Mouse (Mus musculus): ENCODE measurements around the gene Mcm5. TPM values are rescaled to one million over a fixed set of nuclear protein-coding genes. Genes with fewer than 3 reads are reported as not detected.
A peak's percentile ranks its signal among the peaks of the same experiment; 100 is the strongest.

Mcm5 gene
- polyA plus RNA-seq, 1 experiment from 2014 or later: 171 TPM

DNA sequence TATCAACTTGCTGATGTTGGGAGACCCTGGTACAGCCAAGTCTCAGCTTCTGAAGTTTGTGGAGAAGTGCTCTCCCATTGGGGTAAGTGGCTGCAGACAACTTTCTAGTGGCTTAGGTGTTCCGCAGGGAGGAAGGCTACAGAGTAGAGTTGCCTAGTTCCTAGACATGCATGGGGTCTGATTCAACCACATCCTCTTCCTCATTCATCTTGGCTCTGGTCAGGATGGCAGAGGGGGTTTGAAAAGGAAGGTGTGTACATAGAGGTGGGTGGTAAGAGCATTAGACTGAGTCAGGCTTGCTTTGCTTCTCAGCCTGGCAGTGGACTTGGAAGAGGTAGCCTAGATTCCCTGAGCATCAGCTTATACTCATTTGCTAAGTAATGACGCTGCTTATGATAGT, 9.9 kb downstream of the Mcm5 start:
- no peak for ATAC-seq (ENCODE audit: low read depth)
- Histone ChIP-seq H3K4me3 (ENCODE audit: low read length) (no peak overlapping the region), H3K27ac (ENCODE audit: low read length) (no peak overlapping the region), H3K9me3 (ENCODE audit: control insufficient read depth, low read length) (no peaks in the 10 kb centered on the region), H3K9ac (ENCODE audit: low read length) (no peak overlapping the region), H3K4me1 (replicated peaks; ENCODE audit: control insufficient read depth, insufficient read depth, low read length) (no peaks in the 10 kb centered on the region), H3K4me2 (ENCODE audit: low read depth, low read length) (no peak overlapping the region), H3K27me3 (ENCODE audit: control insufficient read depth, insufficient read depth, low read depth, low read length) (no peaks in the 10 kb centered on the region), H3K36me3 (ENCODE audit: control insufficient read depth, insufficient read depth, low read length) (peaks cover 60% of the 10 kb centered on the region)
- WGBS: 93% methylated on average over 2 of the region's 2 CpGs

DNA sequence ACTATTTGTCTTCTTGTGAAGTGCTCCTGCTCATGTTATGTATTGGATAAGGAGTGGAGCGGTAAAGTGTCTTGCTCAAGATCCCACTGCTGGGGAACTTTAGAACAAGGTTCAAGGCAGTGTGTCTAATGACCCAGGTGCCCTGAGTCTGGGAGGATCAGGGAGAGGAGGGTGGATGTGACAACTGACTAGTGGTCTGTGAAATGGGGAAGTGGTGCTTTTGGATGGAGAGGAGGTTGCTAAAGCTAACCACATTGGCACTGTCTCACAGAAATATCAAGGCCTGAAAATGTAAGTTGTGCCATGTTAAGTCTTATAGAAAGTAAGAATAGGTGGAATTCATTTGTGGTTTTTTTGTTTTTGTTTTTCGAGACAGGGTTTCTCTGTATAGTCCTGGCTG, 10.4 kb downstream of the Mcm5 start:
- H3K4me3 ChIP-seq (ENCODE audit: low read length): no peak overlapping the region
- ATAC-seq (ENCODE audit: low read depth): no peak
- no peak overlapping the region for H3K9ac ChIP-seq (ENCODE audit: low read length)
- no peak overlapping the region for H3K4me2 ChIP-seq (ENCODE audit: low read depth, low read length)
- no peaks in the 10 kb centered on the region for H3K9me3 ChIP-seq (ENCODE audit: control insufficient read depth, low read length)
- 93% methylated on average over 2 of the region's 2 CpGs for WGBS
- peaks cover 62% of the 10 kb centered on the region for H3K36me3 ChIP-seq (ENCODE audit: control insufficient read depth, insufficient read depth, low read length)
- H3K27ac ChIP-seq (ENCODE audit: low read length): no peak overlapping the region
- H3K27me3 ChIP-seq (ENCODE audit: control insufficient read depth, insufficient read depth, low read depth, low read length): no peaks in the 10 kb centered on the region
- H3K4me1 ChIP-seq (replicated peaks; ENCODE audit: control insufficient read depth, insufficient read depth, low read length): no peaks in the 10 kb centered on the region

DNA sequence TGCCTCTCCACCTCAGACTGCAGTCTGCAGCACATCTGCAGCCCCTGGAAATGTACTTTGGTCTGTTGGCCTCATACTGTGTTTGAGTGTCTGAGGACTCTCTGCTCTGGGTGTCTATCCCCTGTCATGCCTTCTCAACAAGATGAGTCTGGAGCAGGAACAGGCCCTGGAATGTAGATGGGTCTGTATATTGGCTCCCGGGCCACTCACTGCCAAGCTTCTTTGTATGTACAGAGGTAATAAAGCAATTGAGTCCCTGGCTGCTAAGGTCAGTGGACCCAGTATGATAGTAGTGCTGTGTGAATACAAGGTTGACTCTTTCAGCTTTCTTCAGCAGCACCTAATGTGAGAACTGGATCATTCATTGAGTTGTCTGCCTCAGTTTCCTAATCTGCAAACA, 18.0 kb downstream of the Mcm5 start:
- WGBS: 81% methylated on average over 1 of the region's 1 CpGs
- H3K27me3 ChIP-seq (ENCODE audit: control insufficient read depth, insufficient read depth, low read depth, low read length): no peaks in the 10 kb centered on the region
- no peak for ATAC-seq (ENCODE audit: low read depth)

DNA sequence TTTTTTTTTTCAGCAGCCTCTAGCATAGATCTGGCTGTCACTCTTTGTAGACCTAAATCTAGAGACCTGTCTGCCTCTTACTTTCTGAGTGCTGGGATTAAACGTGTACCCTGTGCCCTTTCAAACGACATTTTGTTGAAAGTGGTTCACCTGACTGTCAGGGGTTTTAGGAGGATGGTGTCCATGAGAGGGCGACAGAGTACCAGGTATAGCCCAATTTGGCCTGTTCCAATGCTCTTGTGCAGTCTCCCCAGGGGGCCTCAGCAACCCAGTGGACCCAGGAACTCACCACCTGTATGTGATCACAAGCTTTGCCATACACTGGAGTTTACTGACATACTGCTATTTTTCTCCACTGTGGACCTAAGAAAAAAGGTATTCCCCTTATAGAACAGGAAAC, 23.1 kb downstream of the Mcm5 start:
- no peaks in the 10 kb centered on the region for H3K9me3 ChIP-seq (ENCODE audit: control insufficient read depth, low read length)
- 9% methylated on average over 3 of the region's 3 CpGs for WGBS
- no peak overlapping the region for H3K9ac ChIP-seq (ENCODE audit: low read length)
- no peaks in the 10 kb centered on the region for H3K27me3 ChIP-seq (ENCODE audit: control insufficient read depth, insufficient read depth, low read depth, low read length)
- no peak overlapping the region for H3K27ac ChIP-seq (ENCODE audit: low read length)
- no peak overlapping the region for H3K4me2 ChIP-seq (ENCODE audit: low read depth, low read length)
- ATAC-seq (ENCODE audit: low read depth): no peak
- H3K4me3 ChIP-seq (ENCODE audit: low read length): no peak overlapping the region
- H3K4me1 ChIP-seq (replicated peaks; ENCODE audit: control insufficient read depth, insufficient read depth, low read length): no peaks in the 10 kb centered on the region
- peaks cover 15% of the 10 kb centered on the region for H3K36me3 ChIP-seq (ENCODE audit: control insufficient read depth, insufficient read depth, low read length)

More for the DNA sequence above, 18.0 kb downstream of the Mcm5 start:
- no peak overlapping the region for H3K4me2 ChIP-seq (ENCODE audit: low read depth, low read length)
- H3K27ac ChIP-seq (ENCODE audit: low read length): no peak overlapping the region
- no peaks in the 10 kb centered on the region for H3K9me3 ChIP-seq (ENCODE audit: control insufficient read depth, low read length)
- no peak overlapping the region for H3K4me3 ChIP-seq (ENCODE audit: low read length)
- no peaks in the 10 kb centered on the region for H3K4me1 ChIP-seq (replicated peaks; ENCODE audit: control insufficient read depth, insufficient read depth, low read length)
- H3K36me3 ChIP-seq (ENCODE audit: control insufficient read depth, insufficient read depth, low read length): peaks cover 51% of the 10 kb centered on the region
- H3K9ac ChIP-seq (ENCODE audit: low read length): no peak overlapping the region

DNA sequence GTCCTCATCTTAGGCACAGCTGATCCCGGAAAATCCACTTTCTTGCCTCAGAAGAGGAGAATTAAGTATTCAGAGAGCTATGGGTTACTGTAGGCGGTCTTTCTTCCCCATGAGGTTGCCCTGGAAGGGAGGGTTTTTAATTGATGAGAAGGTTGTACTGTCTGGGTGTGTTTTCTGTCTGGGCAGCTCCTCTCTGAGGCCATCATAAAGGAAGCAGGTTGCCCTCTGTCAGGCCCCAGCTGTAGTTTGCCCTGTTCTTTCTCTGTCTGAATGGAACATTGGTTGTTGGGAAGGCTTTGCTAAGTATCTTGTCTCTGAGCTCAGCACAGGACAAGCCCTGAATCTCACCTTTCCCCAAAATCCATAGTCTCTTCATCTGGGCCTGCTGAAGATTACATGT, 24.0 kb downstream of the Mcm5 start:
- H3K36me3 ChIP-seq (ENCODE audit: control insufficient read depth, insufficient read depth, low read length): peaks cover 8% of the 10 kb centered on the region; the same call in 1 of the 2 replicates
- no peaks in the 10 kb centered on the region for H3K9me3 ChIP-seq (ENCODE audit: control insufficient read depth, low read length)
- 93% methylated on average over 2 of the region's 2 CpGs for WGBS
- no peak overlapping the region for H3K4me2 ChIP-seq (ENCODE audit: low read depth, low read length)
- H3K27me3 ChIP-seq (ENCODE audit: control insufficient read depth, insufficient read depth, low read depth, low read length): no peaks in the 10 kb centered on the region
- H3K9ac ChIP-seq (ENCODE audit: low read length): no peak overlapping the region
- peaks cover 3% of the 10 kb centered on the region; the same call in 1 of the 2 replicates for H3K4me1 ChIP-seq (replicated peaks; ENCODE audit: control insufficient read depth, insufficient read depth, low read length)
- no peak for ATAC-seq (ENCODE audit: low read depth)
- no peak overlapping the region for H3K4me3 ChIP-seq (ENCODE audit: low read length)
- no peak overlapping the region for H3K27ac ChIP-seq (ENCODE audit: low read length)

DNA sequence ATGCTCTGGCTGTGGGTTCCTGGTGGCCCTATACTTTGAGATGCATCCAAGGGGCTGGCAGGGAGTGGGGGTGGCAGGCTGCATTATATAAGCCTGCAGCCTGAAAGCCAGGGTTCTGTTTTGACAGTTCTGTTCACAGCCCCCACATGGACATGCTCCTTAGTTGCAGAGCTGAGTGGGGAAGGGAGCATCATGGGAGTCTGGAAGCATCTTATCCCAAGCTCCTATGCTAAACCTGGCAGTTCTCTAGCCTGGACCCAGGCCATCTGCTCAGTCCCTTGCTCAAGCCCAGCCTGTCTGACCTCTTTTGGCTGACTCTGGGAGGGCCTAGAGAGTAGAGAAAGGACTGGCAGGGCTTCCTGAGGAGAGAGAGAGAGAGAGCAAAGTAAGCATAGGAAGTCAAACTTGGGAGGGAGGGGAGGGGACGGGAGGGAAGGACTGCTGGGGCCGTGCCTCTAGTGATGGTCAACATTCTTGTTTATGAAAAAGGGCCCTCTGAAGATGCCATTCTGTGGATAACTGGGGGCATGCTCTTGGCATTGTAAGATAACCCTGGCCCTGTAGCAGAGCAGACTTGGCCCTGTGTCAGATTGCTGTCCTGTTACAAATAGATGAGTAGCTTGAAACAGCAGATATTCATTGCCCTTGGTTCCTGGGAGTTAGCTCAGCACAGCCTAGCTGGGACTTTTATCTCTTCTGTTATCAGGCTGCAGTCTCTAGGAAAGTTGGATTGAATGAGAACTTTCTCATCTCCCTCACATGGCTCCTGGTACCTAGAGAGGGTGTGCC, 25.4 kb downstream of the Mcm5 start:
- H3K9ac ChIP-seq (ENCODE audit: low read length): no peak overlapping the region
- H3K9me3 ChIP-seq (ENCODE audit: control insufficient read depth, low read length): no peaks in the 10 kb centered on the region
- peaks cover 3% of the 10 kb centered on the region; the same call in 1 of the 2 replicates for H3K4me1 ChIP-seq (replicated peaks; ENCODE audit: control insufficient read depth, insufficient read depth, low read length)
- peak; percentile 89 for ATAC-seq (ENCODE audit: low read depth)
- H3K27ac ChIP-seq (ENCODE audit: low read length): no peak overlapping the region
- H3K27me3 ChIP-seq (ENCODE audit: control insufficient read depth, insufficient read depth, low read depth, low read length): no peaks in the 10 kb centered on the region
- H3K4me2 ChIP-seq (ENCODE audit: low read depth, low read length): no peak overlapping the region
- H3K36me3 ChIP-seq (ENCODE audit: control insufficient read depth, insufficient read depth, low read length): 0 out of 2 replicates have a peak, but pooled peaks cover 2% of the 10 kb centered on the region
- 0% methylated on average over 2 of the region's 2 CpGs for whole genome bisulfite sequencing
- H3K4me3 ChIP-seq (ENCODE audit: low read length): no peak overlapping the region

DNA sequence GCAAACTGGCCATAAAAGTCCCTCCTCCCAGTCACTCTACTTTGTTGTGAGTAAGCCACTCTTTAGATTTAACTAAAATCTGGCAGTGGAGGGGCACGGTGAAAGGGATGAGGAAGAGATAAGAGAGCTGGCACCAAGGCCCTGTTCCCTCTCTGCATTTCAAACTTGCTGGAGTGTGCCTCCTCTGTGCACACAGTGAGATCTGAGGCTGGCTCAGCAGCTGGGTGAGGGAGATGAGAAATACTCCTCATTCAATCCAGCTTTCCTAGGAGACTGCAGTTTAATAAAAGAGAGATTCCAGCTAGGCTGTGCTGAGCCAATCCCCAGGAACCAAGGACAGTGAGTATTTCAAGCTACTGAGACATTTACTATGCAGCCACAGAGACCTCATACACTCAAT, 26.4 kb downstream of the Mcm5 start:
- H3K4me2 ChIP-seq (ENCODE audit: low read depth, low read length): no peak overlapping the region
- 19% methylated on average over 1 of the region's 1 CpGs for WGBS
- H3K4me3 ChIP-seq (ENCODE audit: low read length): no peak overlapping the region
- no peaks in the 10 kb centered on the region for H3K9me3 ChIP-seq (ENCODE audit: control insufficient read depth, low read length)
- no peak overlapping the region for H3K27ac ChIP-seq (ENCODE audit: low read length)
- H3K4me1 ChIP-seq (replicated peaks; ENCODE audit: control insufficient read depth, insufficient read depth, low read length): peaks cover 3% of the 10 kb centered on the region; the same call in 1 of the 2 replicates
- H3K36me3 ChIP-seq (ENCODE audit: control insufficient read depth, insufficient read depth, low read length): no peaks in the 10 kb centered on the region
- H3K27me3 ChIP-seq (ENCODE audit: control insufficient read depth, insufficient read depth, low read depth, low read length): no peaks in the 10 kb centered on the region
- no peak overlapping the region for H3K9ac ChIP-seq (ENCODE audit: low read length)
- no peak for ATAC-seq (ENCODE audit: low read depth)

DNA sequence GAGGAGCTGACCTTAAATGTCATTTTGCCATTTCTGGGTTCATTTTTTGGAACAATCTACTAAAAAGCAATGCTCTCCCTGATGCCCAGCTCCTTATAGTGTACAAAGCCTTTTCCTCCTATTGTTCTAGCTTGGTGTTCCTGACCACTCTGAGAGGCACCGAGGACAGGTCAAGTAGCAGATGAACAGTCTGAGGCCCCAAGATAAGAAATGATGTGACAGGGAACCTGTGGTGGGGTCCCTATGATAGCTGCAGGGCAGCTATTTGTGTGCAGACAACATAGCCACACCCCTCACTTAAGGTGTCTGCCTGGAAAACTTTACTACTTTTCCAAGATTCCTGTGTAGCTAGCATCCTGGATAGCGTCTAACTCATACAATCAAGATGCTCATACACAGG, 26.9 kb downstream of the Mcm5 start:
- H3K27me3 ChIP-seq (ENCODE audit: control insufficient read depth, insufficient read depth, low read depth, low read length): no peaks in the 10 kb centered on the region
- H3K27ac ChIP-seq (ENCODE audit: low read length): no peak overlapping the region
- no peak overlapping the region for H3K9ac ChIP-seq (ENCODE audit: low read length)
- no peak for ATAC-seq (ENCODE audit: low read depth)
- no peak overlapping the region for H3K4me2 ChIP-seq (ENCODE audit: low read depth, low read length)
- no peaks in the 10 kb centered on the region for H3K9me3 ChIP-seq (ENCODE audit: control insufficient read depth, low read length)
- H3K4me1 ChIP-seq (replicated peaks; ENCODE audit: control insufficient read depth, insufficient read depth, low read length): peaks cover 3% of the 10 kb centered on the region; the same call in 1 of the 2 replicates
- H3K4me3 ChIP-seq (ENCODE audit: low read length): no peak overlapping the region
- 35% methylated on average over 2 of the region's 2 CpGs for WGBS
- H3K36me3 ChIP-seq (ENCODE audit: control insufficient read depth, insufficient read depth, low read length): no peaks in the 10 kb centered on the region

DNA sequence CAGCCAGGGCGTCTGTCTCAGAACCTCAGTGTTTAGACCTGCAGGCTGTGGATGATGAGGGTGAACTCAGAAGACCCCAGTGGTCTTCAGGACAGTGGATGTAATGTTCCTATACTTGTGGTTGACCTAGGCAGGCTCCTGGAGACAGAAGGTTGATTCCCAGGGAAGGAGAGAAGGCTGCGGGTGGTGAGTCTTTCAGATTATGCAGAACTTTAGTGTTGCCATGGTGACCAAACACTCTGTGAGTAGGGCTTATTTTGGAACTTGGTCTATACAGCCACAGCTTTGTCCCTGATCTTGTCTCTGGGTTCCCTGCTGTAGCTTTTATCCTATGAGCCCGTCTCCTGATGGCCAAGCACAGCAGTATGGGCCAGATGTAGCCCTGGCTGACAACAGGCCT, 28.2 kb downstream of the Mcm5 start:
- WGBS: 65% methylated on average over 3 of the region's 3 CpGs
- no peaks in the 10 kb centered on the region for H3K36me3 ChIP-seq (ENCODE audit: control insufficient read depth, insufficient read depth, low read length)
- H3K4me3 ChIP-seq (ENCODE audit: low read length): no peak overlapping the region
- no peak overlapping the region for H3K4me2 ChIP-seq (ENCODE audit: low read depth, low read length)
- H3K27ac ChIP-seq (ENCODE audit: low read length): no peak overlapping the region
- peaks cover 3% of the 10 kb centered on the region; the same call in 1 of the 2 replicates for H3K4me1 ChIP-seq (replicated peaks; ENCODE audit: control insufficient read depth, insufficient read depth, low read length)
- H3K9me3 ChIP-seq (ENCODE audit: control insufficient read depth, low read length): no peaks in the 10 kb centered on the region
- 0 out of 2 replicates have a peak, but pooled peaks have one; percentile 41 for ATAC-seq (ENCODE audit: low read depth)
- no peak overlapping the region for H3K9ac ChIP-seq (ENCODE audit: low read length)
- no peaks in the 10 kb centered on the region for H3K27me3 ChIP-seq (ENCODE audit: control insufficient read depth, insufficient read depth, low read depth, low read length)

All from lung, embryonic 16.5 days (tissue).